Mouse (Mus musculus): Measurements from ENCODE around the gene Slc30a4.
A peak's percentile ranks its signal among the peaks of the same experiment; 100 is the strongest.

Slc30a4 gene

GRCm38 (mm10) chr2:122681379-122682137 lies 20.9 kb downstream of the Slc30a4 start:
- DNase-seq (ENCODE audit: low read depth, low spot score): peak; percentile 47

- DNase-seq (ENCODE audit: low read depth, low spot score): no peak
These were observed 27.3 kb downstream of the Slc30a4 start for GRCm38 (mm10) chr2:122675126-122675525.

DNA sequence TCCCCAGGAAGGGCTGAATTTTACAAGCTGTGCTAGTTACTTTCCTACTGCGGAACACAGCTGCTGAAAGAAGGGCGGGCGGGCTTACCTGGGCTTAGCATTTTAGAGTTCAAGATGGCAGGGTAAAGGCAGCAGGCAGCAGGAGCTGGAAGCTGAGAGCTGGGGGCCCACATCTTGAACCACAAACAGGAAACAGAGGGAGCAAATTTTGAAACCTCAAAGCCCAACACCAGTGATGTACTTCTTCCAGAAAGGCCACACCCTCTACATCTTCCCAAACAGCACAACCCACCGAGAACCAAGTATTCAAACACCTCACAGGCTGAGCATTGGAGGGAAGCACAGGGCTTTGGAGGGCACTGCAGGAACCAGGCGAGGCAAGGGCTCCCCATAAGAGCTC lies 29.6 kb downstream of the Slc30a4 start:
- DNase-seq (ENCODE audit: low read depth, low spot score): no peak

DNA sequence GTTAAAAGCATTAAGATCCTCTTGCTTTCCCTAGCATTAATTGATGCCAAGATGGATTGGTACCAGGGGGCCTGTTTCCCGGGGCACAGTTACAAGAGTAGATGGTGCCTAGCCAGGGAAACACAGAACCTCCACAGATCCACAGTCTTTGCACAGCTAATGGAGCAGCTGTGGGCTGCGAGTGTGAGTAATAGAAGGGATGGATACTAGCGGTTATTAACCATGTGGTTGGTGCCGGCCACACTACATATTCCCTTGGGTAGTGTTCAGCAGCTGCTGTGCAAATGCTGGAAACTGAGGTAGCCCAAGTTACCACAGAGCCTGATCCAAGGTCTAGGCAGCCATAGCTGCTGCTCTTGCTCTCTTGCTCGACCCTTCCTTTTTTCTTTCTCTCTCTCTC lies 30.7 kb downstream of the Slc30a4 start:
- no peak for DNase-seq (ENCODE audit: low read depth, low spot score)

- peak; percentile 16 for DNase-seq (ENCODE audit: low read depth, low spot score)
These were observed 34.6 kb downstream of the Slc30a4 start for GRCm38 (mm10) chr2:122667856-122668255.

- peak; percentile 26 for DNase-seq (ENCODE audit: low read depth, low spot score)
These were observed 36.2 kb downstream of the Slc30a4 start for GRCm38 (mm10) chr2:122665973-122666875.

GRCm38 (mm10) chr2:122665253-122665972 lies 37.0 kb downstream of the Slc30a4 start:
- DNase-seq (ENCODE audit: low read depth, low spot score): no peak

DNA sequence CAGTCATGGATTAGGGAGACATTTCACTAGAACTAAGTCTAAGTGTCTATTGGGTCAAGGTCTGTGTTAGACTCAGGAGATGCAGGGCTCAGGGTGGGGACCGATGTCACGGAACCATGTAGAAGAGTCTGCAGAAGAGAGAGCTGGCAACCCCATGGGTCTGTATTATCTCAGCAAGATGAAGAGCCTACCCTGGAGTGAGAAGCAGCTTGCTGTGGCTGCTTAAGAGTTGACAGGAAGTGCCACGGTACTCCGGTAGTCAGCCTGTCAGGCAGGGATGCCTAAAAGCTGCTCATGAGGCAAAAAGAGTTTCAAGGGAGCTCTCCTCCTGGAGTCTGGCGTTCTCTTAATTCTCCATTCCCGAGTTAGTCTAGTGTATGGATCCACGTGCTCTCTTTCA lies 42.6 kb downstream of the Slc30a4 start:
- no peak for DNase-seq (ENCODE audit: low read depth, low spot score)

GRCm38 (mm10) chr2:122657707-122658524 lies 44.5 kb downstream of the Slc30a4 start:
- DNase-seq (ENCODE audit: low read depth, low spot score): no peak

DNA sequence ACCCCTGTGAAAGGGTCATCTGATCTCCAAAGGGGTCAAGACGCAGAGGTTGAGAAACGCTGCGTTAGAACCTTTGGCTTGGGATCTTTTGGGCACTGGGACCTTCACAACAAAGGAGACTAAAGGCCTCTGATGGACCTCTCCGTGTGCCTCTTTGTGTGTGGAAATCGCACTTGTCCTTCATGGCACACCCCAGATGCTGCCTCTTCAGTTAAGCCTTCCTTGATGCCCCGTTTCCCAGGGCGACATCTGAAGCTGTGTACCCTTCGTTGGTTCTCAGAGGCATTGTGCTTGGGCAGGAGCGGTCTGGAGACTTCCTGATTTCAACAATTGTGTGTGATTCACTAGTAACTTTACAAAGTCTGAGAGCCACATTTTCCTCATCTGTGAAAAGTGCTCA lies 45.7 kb downstream of the Slc30a4 start:
- no peak for DNase-seq (ENCODE audit: low read depth, low spot score)

DNA sequence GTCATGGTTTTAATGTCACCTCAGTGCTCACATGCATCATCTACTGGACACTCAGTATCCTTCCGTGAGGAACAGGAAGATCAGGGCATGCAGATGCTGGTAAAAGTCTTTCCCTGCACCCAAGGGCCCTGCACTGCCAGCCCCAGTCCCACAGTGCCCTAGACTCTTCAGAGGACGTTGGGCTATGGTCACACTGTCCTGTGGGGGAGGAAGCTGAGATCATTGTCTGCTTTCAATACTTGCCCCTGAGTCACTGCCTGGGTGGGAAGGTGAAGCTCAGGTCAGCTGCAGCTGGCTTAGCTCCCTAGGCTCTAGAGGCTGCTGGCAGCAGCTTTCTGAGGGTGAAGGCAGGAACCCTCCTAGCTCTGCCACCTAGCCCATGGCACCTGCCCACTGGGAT lies 46.4 kb downstream of the Slc30a4 start:
- no peak for DNase-seq (ENCODE audit: low read depth, low spot score)

DNA sequence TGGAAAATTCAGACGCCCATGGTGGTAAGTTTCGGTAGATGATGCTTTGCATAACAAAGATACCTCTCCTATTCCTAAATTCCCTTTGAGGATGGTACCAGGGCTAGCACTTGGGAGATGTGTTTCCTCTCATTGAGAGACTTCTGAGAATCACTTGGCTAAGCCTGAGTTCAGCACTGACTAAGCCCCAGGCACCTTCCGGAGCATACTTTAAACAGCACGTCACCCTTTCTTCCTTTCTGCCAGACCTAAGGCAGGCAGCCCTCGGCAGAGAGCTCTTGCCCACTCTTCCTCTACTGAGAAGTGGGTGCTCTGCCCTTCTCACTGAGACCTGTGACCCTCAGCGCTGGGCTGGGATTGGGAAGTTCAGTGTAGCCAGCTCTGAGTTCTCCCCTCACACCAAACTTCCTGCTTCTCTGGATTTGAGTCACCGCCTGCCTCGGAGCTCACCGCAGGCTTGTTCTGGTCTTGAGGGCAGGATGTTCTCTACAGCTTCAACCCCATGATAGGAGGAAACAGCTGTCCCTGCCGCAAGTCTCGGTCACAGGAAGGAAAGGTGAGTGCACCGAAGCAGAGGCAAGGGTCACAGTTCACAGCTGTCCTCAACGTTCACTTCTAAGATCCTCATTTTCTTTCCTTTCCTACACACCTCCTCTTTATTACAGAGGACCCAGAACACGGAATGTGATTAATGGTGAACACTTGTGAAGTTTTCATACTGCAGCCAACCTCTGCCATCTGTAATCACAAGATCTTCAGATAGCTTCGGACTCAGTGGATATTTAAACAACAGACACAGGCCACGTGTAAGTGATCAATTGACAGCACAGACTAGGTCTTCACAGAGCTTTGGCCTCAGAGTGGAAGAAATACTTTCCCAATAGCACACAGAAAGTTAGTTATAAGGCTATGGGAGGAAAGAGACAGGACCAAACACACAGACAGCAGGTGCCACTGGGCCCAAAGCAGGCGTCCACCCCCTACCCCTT lies 50.1 kb downstream of the Slc30a4 start:
- DNase-seq (ENCODE audit: low read depth, low spot score): no peak

GRCm38 (mm10) chr2:122638673-122639072 lies 63.8 kb downstream of the Slc30a4 start:
- DNase-seq (ENCODE audit: low read depth, low spot score): no peak

DNA sequence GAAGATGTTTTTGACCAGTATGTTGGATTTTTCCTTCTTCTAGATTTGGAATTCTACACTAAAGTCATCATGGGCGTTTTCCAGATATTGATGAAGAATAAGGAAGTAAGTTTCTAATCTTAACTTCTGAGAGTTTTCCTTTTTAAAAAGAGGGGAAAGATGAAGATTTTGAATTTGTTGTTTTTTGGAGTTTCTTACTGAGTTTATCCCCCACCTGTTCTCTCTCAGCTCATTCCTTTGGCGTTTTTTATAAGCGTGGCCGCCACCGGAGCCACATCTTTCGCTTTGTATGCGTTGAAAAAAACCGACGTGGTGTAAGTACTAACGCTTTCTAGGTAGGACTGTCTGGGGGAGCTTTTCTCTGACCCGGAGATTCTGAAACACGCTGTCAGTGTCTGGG lies 64.4 kb downstream of the Slc30a4 start:
- no peak for DNase-seq (ENCODE audit: low read depth, low spot score)

DNA sequence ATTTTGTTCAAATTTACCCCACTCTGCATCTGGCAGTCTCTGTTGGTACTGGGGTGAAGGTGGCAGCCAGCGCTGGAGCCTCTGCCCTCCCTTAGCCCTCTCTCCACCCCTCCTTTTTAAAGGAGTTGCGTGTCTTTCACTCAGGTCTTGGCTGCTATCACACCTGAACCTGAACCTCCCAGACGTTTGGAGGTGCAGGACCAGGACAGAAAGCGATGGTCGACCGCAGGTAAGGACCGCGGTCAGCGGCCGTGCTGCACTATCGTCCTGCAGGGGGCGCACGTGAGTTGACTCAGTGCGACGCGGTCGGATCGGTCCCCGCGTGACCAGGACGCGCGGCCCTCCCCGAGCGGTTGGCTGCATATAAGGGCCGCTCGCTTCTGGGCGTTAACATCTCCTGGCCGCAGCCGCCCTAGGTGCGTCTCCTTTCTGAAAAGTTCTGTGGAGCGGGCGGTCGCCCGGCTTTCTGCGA lies 64.9 kb downstream of the Slc30a4 start:
- peak; percentile 61 for DNase-seq (ENCODE audit: low read depth, low spot score)

GRCm38 (mm10) chr2:122636686-122637085 lies 65.8 kb downstream of the Slc30a4 start, which contains the start of gene AA467197:
TSS of gene AA467197 (plus strand) at chr2:122636986.
- DNase-seq (ENCODE audit: low read depth, low spot score): no peak
